Mouse (Mus musculus): Measurements from ENCODE around the gene Necab3. TPM values are rescaled to one million over a fixed set of nuclear protein-coding genes. Genes with fewer than 3 reads are reported as not detected.

Necab3 gene
- total RNA-seq, 2 experiments from 2014 or later, result 1.8 to 2.1 TPM

Other genes with a start within 250 kb of the Necab3 start
- 10 to 100 TPM; 11.6 to 12.1 TPM for gene Cdk5rap1, start 185.9 kb downstream of the Necab3 start, total RNA-seq (2021)
- gene Snta1, start 150.8 kb downstream of the Necab3 start, total RNA-seq (2021), result 100 to 1,000 TPM in 1 of 2 experiments, 10 to 100 TPM in 1; 96.6 to 121 TPM
- gene Cbfa2t2, start 122.4 kb downstream of the Necab3 start, total RNA-seq (2021), result 10 to 100 TPM; 37.2 to 38.2 TPM
- gene 1700003F12Rik, start 11.8 kb downstream of the Necab3 start, total RNA-seq (2021), result under 1 TPM; 0.44 to 0.80 TPM
- under 1 TPM; 0.25 to 0.29 TPM for gene Actl10, start 7.1 kb downstream of the Necab3 start, total RNA-seq (2021)
- gene E2f1, start 11.0 kb upstream of the Necab3 start, total RNA-seq (2021), result 10 to 100 TPM; 16.6 TPM
- 10 to 100 TPM; 15.7 to 20.9 TPM for gene Pxmp4, start 44.8 kb upstream of the Necab3 start, total RNA-seq (2021)
- 1 to 10 TPM; 2.5 to 2.6 TPM for gene Zfp341, start 54.4 kb upstream of the Necab3 start, total RNA-seq (2021)
- under 1 TPM; 0.60 to 0.83 TPM for gene 4930519P11Rik, start 54.5 kb upstream of the Necab3 start, total RNA-seq (2021)
- gene Chmp4b, start 92.8 kb upstream of the Necab3 start, total RNA-seq (2021), result 100 to 1,000 TPM; 116 to 126 TPM
- gene Gm14214, start 211.1 kb upstream of the Necab3 start, total RNA-seq (2021), result not detected
- gene Raly, start 232.2 kb upstream of the Necab3 start, total RNA-seq (2021), result 100 to 1,000 TPM; 188 to 189 TPM
- gene a, start 232.5 kb upstream of the Necab3 start, total RNA-seq (2021), result not detected